Mouse (Mus musculus): ENCODE measurements around the gene Fgf12. TPM values are rescaled to one million over a fixed set of nuclear protein-coding genes. Genes with fewer than 3 reads are reported as not detected.

Gene Fgf12
- polyA plus RNA-seq, 2 experiments = 6.0 to 8.1 TPM

- no peak overlapping the region for H3K4me3 ChIP-seq (replicated peaks; ENCODE audit: low read length)
- H3K4me1 ChIP-seq (ENCODE audit: control insufficient read depth, insufficient read depth, low read length) = no peaks in the 10 kb centered on the region
- H3K9ac ChIP-seq (ENCODE audit: low read depth, low read length, severe bottlenecking) = no peak overlapping the region
- TF ChIP-seq POLR2A (IDR thresholded peaks at IDR 0.05; ENCODE audit: borderline replicate concordance, extremely low read depth, insufficient read depth, insufficient read length) = no peak
- ATAC-seq (ENCODE audit: low FRiP score, low read depth) (no peak), DNase-seq (ENCODE audit: low spot score) (no peak)
- H3K27ac ChIP-seq (replicated peaks; ENCODE audit: low read depth, low read length) = no peak overlapping the region
- no peaks in the 10 kb centered on the region for H3K27me3 ChIP-seq (ENCODE audit: control insufficient read depth, insufficient read depth, low read length)
- WGBS = 45% methylated on average over 6 of the region's 6 CpGs
- H3K9me3 ChIP-seq (ENCODE audit: control insufficient read depth, low read length) = no peaks in the 10 kb centered on the region
- no peak overlapping the region for H3K4me2 ChIP-seq (replicated peaks; ENCODE audit: low read depth, low read length, severe bottlenecking)
- H3K36me3 ChIP-seq (ENCODE audit: control insufficient read depth, insufficient read depth, low read length) = no peaks in the 10 kb centered on the region
These were observed 240.4 kb downstream of the Fgf12 start for GRCm38 (mm10) chr16:28512446-28512845.

GRCm38 (mm10) chr16:28511413-28511812 lies 241.5 kb downstream of the Fgf12 start:
- TF ChIP-seq POLR2A (IDR thresholded peaks at IDR 0.05; ENCODE audit: borderline replicate concordance, extremely low read depth, insufficient read depth, insufficient read length) = no peak
- Histone ChIP-seq H3K4me2 (replicated peaks; ENCODE audit: low read depth, low read length, severe bottlenecking) (no peak overlapping the region), H3K27me3 (ENCODE audit: control insufficient read depth, insufficient read depth, low read length) (no peaks in the 10 kb centered on the region), H3K27ac (replicated peaks; ENCODE audit: low read depth, low read length) (no peak overlapping the region), H3K4me3 (replicated peaks; ENCODE audit: low read length) (no peak overlapping the region), H3K9ac (ENCODE audit: low read depth, low read length, severe bottlenecking) (no peak overlapping the region), H3K4me1 (ENCODE audit: control insufficient read depth, insufficient read depth, low read length) (no peaks in the 10 kb centered on the region), H3K9me3 (ENCODE audit: control insufficient read depth, low read length) (no peaks in the 10 kb centered on the region), H3K36me3 (ENCODE audit: control insufficient read depth, insufficient read depth, low read length) (no peaks in the 10 kb centered on the region)
- DNase-seq (ENCODE audit: low spot score) = no peak
- WGBS = 40% methylated on average over 5 of the region's 5 CpGs
- no peak for ATAC-seq (ENCODE audit: low FRiP score, low read depth)

DNA sequence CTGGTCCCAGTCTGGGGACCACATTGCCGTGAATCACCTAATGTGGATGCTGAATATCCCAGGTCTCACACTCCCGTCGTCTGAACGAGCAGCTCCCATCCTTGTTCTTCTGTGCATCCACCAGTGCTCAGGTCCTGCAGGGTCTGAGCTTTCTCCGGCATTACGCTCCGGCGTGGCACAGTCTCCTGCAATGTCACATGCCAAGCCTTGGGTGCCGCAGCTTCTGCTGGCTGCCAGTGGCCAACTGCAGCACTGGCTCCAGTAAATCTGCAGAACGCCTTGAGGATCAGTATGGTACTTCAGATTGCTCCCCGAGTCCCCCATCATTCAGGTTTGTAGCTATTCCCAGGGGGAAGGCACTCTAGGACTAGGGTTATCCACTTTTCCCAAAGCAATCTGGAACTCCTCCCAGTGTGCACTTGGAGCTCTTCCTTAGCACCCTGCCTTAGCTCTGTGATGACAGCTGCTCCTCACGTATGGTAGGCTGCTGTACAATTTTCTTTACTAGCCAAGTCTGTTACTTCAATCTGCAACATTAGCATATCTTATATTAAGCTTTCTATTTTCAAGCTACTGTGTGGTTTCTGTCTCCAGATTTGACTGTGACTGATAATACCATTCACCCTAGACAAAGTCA lies 254.8 kb downstream of the Fgf12 start:
- H3K4me3 ChIP-seq (replicated peaks; ENCODE audit: low read length) = no peak overlapping the region
- DNase-seq (ENCODE audit: low spot score) (no peak), ATAC-seq (ENCODE audit: low FRiP score, low read depth) (no peak)
- no peaks in the 10 kb centered on the region for H3K36me3 ChIP-seq (ENCODE audit: control insufficient read depth, insufficient read depth, low read length)
- H3K4me2 ChIP-seq (replicated peaks; ENCODE audit: low read depth, low read length, severe bottlenecking) = no peak overlapping the region
- H3K4me1 ChIP-seq (ENCODE audit: control insufficient read depth, insufficient read depth, low read length) = no peaks in the 10 kb centered on the region
- no peaks in the 10 kb centered on the region for H3K27me3 ChIP-seq (ENCODE audit: control insufficient read depth, insufficient read depth, low read length)
- H3K9ac ChIP-seq (ENCODE audit: low read depth, low read length, severe bottlenecking) = no peak overlapping the region
- WGBS = 83% methylated on average over 12 of the region's 12 CpGs
- H3K9me3 ChIP-seq (ENCODE audit: control insufficient read depth, low read length) = no peaks in the 10 kb centered on the region
- no peak overlapping the region for H3K27ac ChIP-seq (replicated peaks; ENCODE audit: low read depth, low read length)
- no peak for TF ChIP-seq POLR2A (IDR thresholded peaks at IDR 0.05; ENCODE audit: borderline replicate concordance, extremely low read depth, insufficient read depth, insufficient read length)

- Histone ChIP-seq H3K27ac (replicated peaks; ENCODE audit: low read depth, low read length) (no peak overlapping the region), H3K4me1 (ENCODE audit: control insufficient read depth, insufficient read depth, low read length) (no peaks in the 10 kb centered on the region), H3K9ac (ENCODE audit: low read depth, low read length, severe bottlenecking) (no peak overlapping the region), H3K4me2 (replicated peaks; ENCODE audit: low read depth, low read length, severe bottlenecking) (no peak overlapping the region), H3K27me3 (ENCODE audit: control insufficient read depth, insufficient read depth, low read length) (0 out of 2 replicates have a peak, but pooled peaks cover 5% of the 10 kb centered on the region), H3K4me3 (replicated peaks; ENCODE audit: low read length) (no peak overlapping the region), H3K36me3 (ENCODE audit: control insufficient read depth, insufficient read depth, low read length) (no peaks in the 10 kb centered on the region), H3K9me3 (ENCODE audit: control insufficient read depth, low read length) (no peaks in the 10 kb centered on the region)
- TF ChIP-seq POLR2A (IDR thresholded peaks at IDR 0.05; ENCODE audit: borderline replicate concordance, extremely low read depth, insufficient read depth, insufficient read length) = no peak
- WGBS = 22% methylated on average over 6 of the region's 6 CpGs
- ATAC-seq (ENCODE audit: low FRiP score, low read depth) (no peak), DNase-seq (ENCODE audit: low spot score) (no peak)
These were observed 261.2 kb downstream of the Fgf12 start for GRCm38 (mm10) chr16:28491711-28492110.

DNA sequence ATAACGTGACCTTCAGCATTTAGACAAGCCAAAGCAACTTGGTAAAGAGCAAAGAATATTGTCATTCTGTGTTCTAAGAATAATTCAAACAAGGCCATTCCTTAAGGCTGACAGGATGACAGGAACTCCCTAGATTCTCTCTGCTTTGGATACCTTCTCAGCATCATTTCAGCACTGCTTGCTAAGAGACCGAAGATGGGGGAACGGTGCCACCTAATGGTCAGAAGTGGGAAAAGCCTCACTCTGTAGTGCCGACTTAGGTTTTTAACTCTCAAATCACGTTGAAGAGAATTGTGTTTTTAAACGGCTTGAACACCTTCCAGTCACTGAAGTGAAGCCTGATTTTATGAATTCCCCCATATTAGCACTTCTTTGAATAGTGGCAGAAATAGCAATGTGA lies 262.4 kb downstream of the Fgf12 start:
- H3K9me3 ChIP-seq (ENCODE audit: control insufficient read depth, low read length) = no peaks in the 10 kb centered on the region
- 0 out of 2 replicates have a peak, but pooled peaks cover 5% of the 10 kb centered on the region for H3K27me3 ChIP-seq (ENCODE audit: control insufficient read depth, insufficient read depth, low read length)
- no peak overlapping the region for H3K4me2 ChIP-seq (replicated peaks; ENCODE audit: low read depth, low read length, severe bottlenecking)
- H3K4me3 ChIP-seq (replicated peaks; ENCODE audit: low read length) = no peak overlapping the region
- DNase-seq (ENCODE audit: low spot score) (peak; percentile 84), ATAC-seq (ENCODE audit: low FRiP score, low read depth) (peak; percentile 68; the same call in 1 of the 2 replicates)
- H3K9ac ChIP-seq (ENCODE audit: low read depth, low read length, severe bottlenecking) = no peak overlapping the region
- no peak overlapping the region for H3K27ac ChIP-seq (replicated peaks; ENCODE audit: low read depth, low read length)
- TF ChIP-seq POLR2A (IDR thresholded peaks at IDR 0.05; ENCODE audit: borderline replicate concordance, extremely low read depth, insufficient read depth, insufficient read length) = no peak
- H3K4me1 ChIP-seq (ENCODE audit: control insufficient read depth, insufficient read depth, low read length) = no peaks in the 10 kb centered on the region
- 11% methylated on average over 6 of the region's 6 CpGs for WGBS
- no peaks in the 10 kb centered on the region for H3K36me3 ChIP-seq (ENCODE audit: control insufficient read depth, insufficient read depth, low read length)

Measured in limb, embryonic 14.5 days (tissue).